Mouse (Mus musculus): Measurements from ENCODE around the gene Lilrb4a. TPM values are rescaled to one million over a fixed set of nuclear protein-coding genes. Genes with fewer than 3 reads are reported as not detected.
"Not testable (repeated sequence)": the region's sequence is repeated elsewhere in the genome, so short reads cannot be mapped to it uniquely, and the experiment has no call there.

Lilrb4a gene
- total RNA-seq (2021): under 1 TPM; 0.37 to 0.56 TPM
- long read RNA-seq, experiment 1, partial matches to known transcripts: 0 of 1 reads
- long read RNA-seq, experiment 1, other reads (novel, unspliced or antisense): 0 of 1 reads
- long read RNA-seq, experiment 2, partial matches to known transcripts: 0 of 1 reads
- long read RNA-seq, experiment 2, other reads (novel, unspliced or antisense): 1 of 1 reads

GRCm38 (mm10) chr10:51490691-51491090 lies at the start of gene Lilrb4a:
Lilrb4a (plus strand) TSS chr10:51490956.
- DNase-seq (ENCODE audit: low spot score in 2 of 2): not testable (repeated sequence)

- no peak for DNase-seq (ENCODE audit: low spot score in 2 of 2)
Measured at GRCm38 (mm10) chr10:51451610-51452009, 39.1 kb upstream of the Lilrb4a start.

- no peak for DNase-seq (ENCODE audit: low spot score in 2 of 2)
Measured at GRCm38 (mm10) chr10:51453616-51454298, 37.0 kb upstream of the Lilrb4a start.

- DNase-seq (ENCODE audit: low spot score in 2 of 2): no peak
Measured at GRCm38 (mm10) chr10:51454365-51454764, 36.4 kb upstream of the Lilrb4a start.

GRCm38 (mm10) chr10:51455762-51456161 lies 35.0 kb upstream of the Lilrb4a start:
- DNase-seq (ENCODE audit: low spot score in 2 of 2): no peak

DNA sequence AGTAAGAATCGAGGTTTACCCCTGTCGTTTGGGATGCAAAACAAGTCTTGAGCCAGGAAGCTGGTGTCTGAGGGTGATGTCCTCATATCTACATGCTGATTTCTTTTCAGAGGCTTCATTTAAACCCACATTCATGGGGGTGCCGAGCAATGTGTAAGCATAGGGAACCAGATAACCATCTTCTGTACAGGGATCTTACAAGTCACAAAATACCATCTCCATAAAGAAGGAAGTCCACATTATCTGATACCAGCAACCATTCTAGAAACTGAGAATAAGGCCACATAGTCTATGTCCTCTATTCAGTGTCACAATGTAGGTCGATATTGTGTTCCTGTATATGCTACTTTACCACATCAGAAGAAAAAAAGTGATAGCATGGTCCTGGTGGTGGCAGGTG lies 34.4 kb upstream of the Lilrb4a start:
- no peak for DNase-seq (ENCODE audit: low spot score in 2 of 2)

DNA sequence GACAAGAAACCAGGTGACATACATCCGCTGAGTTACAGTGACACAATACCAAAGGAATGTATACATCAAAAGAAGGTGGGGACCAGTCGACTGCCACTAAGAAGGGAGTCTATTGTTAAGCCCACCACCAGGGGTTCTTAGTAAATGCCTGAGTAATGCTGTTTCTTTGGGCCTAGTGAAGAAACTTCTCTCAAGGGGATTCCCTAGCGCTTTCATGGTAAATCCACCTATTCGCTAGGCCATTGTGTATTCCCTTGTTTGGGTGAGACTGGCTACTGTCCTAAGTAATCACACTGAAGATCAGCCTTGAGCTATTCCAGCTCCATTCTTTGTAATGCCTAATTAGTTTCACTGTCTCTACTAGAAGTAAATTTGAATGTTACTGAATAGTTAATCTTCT lies 27.0 kb upstream of the Lilrb4a start:
- not testable (repeated sequence) for DNase-seq (ENCODE audit: low spot score in 2 of 2)

DNA sequence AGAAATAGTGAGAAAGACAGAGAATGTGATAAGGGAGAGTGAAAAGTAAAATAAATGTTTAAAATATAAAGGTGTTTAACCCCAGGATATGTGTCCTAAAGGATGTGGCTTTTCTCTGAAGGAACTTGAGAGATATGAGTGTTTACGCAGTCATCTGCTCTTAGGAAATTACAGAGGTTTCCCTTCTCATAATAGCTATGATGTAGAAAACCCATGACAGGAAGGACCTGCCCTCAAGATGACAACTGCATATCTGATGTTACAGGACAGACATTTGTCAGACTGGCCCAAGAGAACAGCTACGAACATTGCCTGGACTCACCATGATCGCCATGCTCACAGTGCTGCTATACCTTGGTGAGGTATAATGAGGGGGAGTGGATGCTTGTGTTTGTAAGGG lies 10.4 kb upstream of the Lilrb4a start, which contains the start of the genes Gm49339 and Lilr4b:
TSS of gene Gm49339 (plus strand) at position 216 of the 400 bp plus-strand sequence.
TSS of gene Lilr4b (plus strand) at position 236 of the 400 bp plus-strand sequence.
- not testable (repeated sequence) for DNase-seq (ENCODE audit: low spot score in 2 of 2)

DNA sequence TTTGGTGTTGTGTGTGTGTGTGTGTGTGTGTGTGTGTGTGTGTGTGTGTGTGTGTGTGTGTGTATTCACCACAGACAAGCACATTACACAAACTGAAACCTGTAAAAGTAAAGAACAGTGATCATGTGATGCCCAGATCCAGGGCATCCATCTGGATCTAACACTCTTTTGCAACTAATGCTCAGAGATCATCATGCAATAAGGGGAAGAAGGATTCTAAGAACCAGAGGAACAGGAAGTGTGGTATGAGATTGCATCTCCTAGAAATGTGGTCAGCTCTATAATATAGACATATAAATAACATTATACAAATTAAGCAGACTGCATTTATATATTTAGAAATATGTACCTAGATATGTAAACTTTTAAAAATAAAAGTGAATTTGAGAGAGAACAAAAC lies 29.3 kb downstream of the Lilrb4a start:
- no peak for DNase-seq (ENCODE audit: low spot score in 2 of 2)

DNA sequence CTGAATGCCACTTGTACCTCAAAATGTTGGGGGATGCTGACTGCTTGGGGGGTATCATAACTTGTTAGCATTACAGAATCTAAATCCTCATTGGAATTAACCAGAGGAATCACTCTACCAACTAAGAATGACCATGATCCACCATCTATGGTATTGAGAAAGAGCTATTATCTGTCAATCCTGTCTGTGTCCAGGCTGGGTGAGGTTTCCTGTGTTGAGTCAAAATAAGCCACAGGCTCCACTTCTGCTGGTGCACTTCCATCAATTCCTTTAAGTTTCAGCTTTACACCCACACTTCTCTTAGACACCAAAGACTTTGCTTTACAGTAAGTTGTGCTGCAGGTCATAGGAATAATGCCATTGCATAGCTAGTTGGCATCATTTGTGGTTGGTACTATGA lies 30.7 kb downstream of the Lilrb4a start:
- no peak for DNase-seq (ENCODE audit: low spot score in 2 of 2)

- no peak for DNase-seq (ENCODE audit: low spot score in 2 of 2)
Measured at GRCm38 (mm10) chr10:51526090-51526489, 35.3 kb downstream of the Lilrb4a start.

DNA sequence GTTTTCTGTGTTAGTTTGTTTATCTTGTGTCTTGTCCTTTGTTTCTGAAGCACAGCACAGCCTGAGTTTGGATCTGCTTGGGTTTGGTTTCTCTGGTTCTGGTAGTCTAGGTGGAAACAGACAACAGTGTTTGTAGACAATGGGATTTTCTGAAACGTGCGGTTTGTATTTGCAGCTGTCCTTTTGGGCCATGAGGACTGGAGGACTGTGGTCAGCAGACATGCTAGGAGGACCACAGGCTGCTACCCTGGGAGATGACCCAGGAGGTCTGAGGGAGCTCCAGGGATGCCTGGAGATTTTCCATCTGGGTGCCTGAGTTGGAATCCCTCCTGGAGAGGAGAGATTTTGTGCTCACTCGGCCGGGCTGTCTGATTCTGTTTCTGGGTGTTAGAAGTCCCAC lies 35.9 kb downstream of the Lilrb4a start:
- DNase-seq (ENCODE audit: low spot score in 2 of 2): no peak

DNA sequence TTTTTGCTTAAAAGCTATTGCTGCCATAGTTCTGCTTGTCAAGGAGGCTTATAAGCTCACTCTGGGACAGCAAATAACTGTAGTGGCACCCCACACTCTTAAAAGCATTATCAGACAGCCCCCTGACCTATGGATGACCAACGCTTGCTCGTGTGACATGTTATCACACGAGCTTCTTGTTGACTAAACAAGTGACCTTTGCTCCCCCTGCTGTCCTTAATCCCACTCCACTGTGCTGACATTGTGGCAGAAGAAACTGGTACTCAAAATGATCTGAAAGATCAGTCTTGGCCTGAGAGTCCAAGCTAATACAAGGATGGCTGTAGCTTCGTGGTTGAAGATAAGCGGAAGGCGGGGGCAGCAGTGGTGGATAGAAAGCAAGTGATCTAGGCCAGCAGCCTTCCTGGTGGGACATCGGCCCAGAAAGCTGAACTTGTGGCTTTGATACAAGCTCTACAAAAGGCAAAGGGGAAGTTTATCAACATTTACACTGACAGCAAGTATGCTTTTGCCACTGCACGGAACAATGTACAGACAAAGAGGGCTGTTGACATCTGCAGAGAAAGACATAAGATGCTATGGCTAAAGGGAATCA lies 38.2 kb downstream of the Lilrb4a start:
- no peak for DNase-seq (ENCODE audit: low spot score in 2 of 2)

- no peak for DNase-seq (ENCODE audit: low spot score in 2 of 2)
Measured at GRCm38 (mm10) chr10:51529497-51529896, 38.7 kb downstream of the Lilrb4a start.

GRCm38 (mm10) chr10:51530813-51531212 lies 40.1 kb downstream of the Lilrb4a start:
- no peak for DNase-seq (ENCODE audit: low spot score in 2 of 2)

Other genes starting within 250 kb of the Lilrb4a start
- not detected for gene Gm49339, start 10.3 kb upstream of the Lilrb4a start, total RNA-seq (2021)
- gene Lilr4b, start 10.3 kb upstream of the Lilrb4a start, total RNA-seq (2021): under 1 TPM; 0.21 to 0.53 TPM
- not detected for gene Fam162b, start 99.6 kb downstream of the Lilrb4a start, total RNA-seq (2021)
- gene Gprc6a, start 140.5 kb downstream of the Lilrb4a start, total RNA-seq (2021): not detected
- not detected for gene Rfx6, start 186.8 kb downstream of the Lilrb4a start, total RNA-seq (2021)

Measured in left cerebral cortex, adult 18-20 months (tissue).